Mouse (Mus musculus) testis, postnatal 14 days (tissue): Measurements from ENCODE around the gene Foxb2.
"Not testable (repeated sequence)": the region's sequence is repeated elsewhere in the genome, so short reads cannot be mapped to it uniquely, and the experiment has no call there.

Source experiments
- DNase-seq: peaks from one replicate; pipeline ENCODE4 v3.0.0; 2021; ENCODE audit warnings: low spot score

Foxb2 gene

DNA sequence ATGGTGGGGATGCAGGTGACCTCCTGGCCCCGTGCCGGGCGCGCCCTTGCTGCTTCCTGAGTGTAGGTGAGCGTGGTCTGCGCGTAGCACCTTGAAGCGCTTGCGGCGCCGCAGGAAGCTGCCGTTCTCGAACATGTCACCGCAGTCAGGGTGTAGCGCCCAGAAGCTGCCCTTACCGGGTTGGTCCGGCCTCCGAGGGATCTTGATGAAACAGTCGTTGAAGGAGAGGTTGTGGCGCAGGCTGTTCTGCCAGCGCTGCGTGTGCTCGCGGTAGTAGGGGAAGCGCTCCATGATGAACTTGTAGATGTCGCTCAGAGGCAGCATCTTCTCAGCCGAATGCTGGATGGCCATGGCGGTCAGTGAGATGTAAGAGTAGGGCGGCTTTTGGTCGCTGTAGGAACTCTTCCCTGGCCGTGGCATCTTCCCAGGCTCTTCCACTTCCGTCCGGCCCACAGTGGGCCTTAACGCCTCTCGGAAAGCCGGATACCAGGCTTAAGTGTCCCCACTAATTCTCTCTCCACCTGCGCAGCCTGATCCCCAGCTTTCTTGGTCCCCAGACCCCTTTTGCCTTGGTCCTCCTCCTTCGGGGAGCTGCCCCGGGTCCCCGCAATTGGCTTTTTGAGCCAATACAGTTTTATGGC, at the start of gene Foxb2:
Gene Foxb2, minus strand, starts transcription at position 585 of the 641 bp plus-strand sequence.
- no peak for DNase-seq

DNA sequence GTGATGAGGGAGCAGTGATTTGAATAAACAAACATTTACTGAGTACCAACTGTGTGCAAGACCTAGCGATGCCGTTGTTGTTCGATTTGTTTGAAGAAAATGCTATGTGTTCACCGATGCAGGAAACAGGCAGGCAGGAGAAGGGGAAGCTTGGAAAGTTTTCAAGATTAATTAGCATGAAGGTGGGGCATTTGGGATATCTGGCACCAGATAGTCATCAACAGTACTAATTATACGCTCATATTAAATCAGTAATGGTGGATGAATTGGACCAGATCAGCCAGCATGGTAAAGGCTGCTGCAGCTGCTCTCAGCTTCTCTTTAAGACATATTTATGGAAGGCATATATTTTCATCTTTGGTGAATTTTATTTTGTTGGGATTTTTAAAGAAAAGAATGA, 37.9 kb upstream of the Foxb2 start:
- DNase-seq: no peak

DNA sequence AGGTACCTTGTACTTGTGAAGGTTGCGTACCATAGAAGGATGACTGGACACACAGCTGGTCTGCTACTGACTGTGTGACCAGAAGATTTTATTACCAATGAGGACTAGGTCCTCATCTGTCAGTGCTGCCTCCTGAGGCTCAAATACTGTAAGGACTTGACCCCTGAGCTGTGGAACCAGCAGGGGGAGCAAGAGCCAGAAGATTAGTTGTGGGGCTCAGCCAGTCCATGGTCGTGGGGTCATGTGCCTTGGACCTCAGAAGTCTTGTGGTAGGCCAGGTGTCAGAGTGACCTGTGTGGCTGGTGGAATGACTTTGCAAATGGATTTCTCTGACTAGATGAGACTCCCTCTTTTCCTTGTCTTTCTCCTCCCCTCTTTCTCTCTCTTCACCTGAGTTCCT, 29.5 kb upstream of the Foxb2 start:
- DNase-seq: no peak

- DNase-seq: no peak
Measured at GRCm38 (mm10) chr19:16899716-16900115, 26.1 kb upstream of the Foxb2 start.

GRCm38 (mm10) chr19:16898576-16898975, 25.0 kb upstream of the Foxb2 start:
- no peak for DNase-seq

- DNase-seq: no peak
Measured at GRCm38 (mm10) chr19:16876458-16876770, 2.8 kb upstream of the Foxb2 start.

DNA sequence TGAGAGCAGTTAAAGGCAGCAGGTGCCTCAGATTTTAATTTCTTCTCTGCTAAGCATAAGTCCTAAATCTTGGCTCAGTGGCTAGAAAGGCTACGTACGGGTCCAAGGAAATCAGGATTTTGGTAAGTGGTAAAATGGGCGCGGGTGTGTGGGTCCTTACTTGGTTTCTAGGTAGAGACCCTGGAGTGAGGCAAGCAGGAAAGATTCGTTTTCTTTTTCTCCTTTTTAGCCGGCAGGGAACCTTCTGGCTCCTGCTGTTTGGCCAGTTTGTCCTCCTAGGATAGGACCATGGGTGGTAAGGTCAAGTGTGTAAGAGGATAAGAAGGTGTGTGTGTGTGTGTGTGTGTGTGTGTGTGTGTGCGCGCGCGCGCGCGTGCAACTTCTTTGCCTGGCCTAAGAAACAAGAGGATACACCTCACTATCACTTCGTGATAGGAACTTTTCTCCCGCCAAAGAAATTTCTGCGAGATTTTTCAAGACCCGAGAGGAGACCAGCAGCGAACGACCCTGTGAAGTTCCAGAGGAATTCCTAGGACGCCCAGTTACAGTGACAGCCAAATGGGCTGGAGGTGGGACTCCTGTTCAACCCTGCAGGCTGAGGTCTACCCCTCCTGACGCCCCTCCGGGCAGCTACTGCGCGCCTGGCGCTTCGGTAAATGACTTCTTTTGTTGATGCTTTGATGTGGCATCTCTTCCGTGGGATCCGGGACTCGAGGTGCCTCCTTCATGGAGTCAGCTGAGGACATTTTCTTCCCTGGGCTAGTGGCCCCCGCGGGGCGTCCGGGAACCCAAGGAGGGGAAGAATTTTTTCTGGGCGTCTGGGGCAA, 2.2 kb upstream of the Foxb2 start:
- DNase-seq: peak; percentile 4

DNA sequence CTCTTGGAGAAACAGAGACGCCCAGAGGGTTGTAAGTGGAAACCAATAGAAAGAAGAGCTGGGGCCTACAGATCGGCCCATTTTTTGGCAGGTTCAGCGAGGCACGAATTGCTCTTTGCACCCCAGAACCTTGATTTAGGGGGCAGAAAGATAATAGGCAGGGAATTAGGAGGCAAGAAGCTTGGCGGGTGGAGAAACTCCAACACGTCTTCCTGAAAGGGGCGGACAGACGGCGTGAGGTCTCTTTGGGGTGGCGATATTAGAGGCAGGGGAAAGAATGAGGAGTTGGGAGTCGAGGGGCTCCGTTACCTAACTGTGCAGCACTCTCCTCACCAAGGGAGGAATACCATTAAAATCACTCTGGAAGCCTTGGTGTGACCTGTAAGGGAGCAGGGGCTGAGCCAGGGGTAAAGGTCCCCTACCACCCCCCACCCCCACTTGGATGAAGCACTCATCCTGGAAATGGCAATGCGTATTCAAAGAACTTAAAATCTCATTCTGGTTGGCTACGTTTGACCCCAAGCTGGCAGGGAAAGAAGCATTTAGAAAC, 1.5 kb upstream of the Foxb2 start:
- no peak for DNase-seq

DNA sequence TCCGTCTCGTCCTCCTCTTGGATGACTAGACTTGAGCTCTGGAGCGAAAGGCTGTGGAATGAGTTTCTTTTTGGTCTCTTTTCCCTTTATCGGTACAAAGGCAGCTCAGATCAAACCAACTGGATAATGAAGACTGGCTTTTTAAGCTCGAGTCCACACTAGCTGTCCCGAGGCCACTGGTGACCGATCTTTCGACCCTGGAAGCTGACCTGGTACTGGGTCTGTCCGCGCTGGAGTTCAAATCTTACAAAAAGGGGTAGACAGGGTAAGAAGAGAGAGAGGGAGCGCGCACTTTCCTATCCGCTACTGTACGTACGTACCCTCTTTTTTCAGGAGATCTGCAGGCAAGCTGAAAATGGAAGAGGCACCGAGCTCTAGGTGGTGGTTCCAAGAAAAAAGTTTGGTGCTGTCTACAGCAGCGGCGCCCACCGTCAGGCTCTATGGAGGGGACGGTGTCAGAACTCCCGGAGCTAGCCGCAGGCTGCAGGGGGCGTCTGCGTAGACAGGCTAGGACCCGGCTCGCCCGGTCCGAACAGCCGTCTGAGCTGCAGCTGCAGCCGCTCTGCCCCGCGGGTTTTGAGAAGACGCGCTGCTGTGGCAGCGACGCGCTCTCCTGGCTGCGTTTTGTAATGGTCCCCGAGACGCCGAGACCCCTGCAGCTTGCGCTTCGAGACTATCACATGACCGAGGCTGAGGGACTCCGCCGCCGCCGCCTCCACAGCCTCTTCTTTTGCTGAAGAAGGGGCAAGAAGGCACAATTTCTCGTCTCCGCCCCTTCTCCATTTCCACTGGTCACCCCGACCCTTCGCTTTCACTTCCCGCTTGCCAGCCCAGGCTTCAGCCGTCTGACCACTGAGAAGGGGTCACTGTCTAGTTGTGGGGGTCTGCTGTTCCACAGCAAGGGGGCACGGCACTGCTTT, 597 bp upstream of the Foxb2 start:
- DNase-seq: peak; percentile 20

GRCm38 (mm10) chr19:16872331-16873180, 1.0 kb downstream of the Foxb2 start:
- peak; percentile 24 for DNase-seq

GRCm38 (mm10) chr19:16871192-16871760, 2.3 kb downstream of the Foxb2 start:
- peak; percentile 8 for DNase-seq

DNA sequence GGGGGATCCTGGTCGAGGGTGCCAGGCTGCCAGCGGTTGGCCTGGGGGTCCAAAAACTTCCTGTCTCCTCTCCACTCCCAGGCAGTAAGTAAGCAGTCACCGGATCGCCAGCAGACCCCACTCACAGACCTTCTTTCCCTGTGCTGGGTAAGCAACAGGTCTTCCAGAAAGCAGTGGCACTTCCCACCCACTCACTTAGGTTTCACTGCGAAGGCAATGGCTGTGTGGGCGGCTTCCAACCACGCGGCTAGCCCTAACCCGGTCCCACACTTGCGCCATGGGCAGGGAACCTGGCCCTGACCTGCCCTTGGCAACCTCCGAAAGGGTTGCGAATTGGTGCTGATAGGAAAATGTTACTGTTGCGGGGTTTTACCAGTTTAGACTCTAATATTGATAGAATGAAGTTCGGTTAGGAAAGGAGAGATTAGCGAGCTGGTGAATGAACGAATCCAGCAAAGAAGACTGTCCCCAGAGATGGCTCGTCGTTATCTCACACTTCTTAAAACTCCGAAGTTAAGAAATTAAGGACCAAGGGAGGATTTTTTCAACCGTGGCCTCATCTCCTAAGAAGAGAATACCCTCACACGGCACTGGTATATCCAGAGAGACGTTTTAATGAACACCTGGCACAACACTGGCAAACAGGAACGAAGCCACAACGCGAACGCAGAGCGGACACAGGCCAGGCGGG, 3.0 kb downstream of the Foxb2 start:
- peak; percentile 5 for DNase-seq

DNA sequence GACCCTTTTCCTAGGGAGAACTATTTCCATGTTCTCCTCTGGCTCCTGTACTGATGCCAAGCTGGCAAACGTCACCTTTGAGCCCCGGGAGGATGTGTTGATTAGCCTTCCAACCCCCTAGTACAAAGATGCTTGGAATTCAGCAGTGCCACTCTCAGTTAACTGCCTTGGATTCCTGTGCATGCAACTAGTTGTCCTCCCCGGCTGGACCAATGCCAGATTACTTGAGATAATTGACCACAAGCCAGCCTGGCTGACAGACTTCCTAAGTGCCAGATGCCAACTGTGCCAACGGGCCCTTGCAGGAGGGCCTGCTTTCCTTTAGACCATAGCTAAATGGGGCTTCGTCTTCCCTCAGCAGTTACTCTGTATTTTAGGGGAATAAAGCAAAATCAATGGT, 5.1 kb downstream of the Foxb2 start:
- no peak for DNase-seq

- DNase-seq: no peak
Measured at GRCm38 (mm10) chr19:16858646-16859045, 15.0 kb downstream of the Foxb2 start.

GRCm38 (mm10) chr19:16856752-16857151, 16.9 kb downstream of the Foxb2 start:
- DNase-seq: no peak

GRCm38 (mm10) chr19:16844091-16844490, 29.5 kb downstream of the Foxb2 start:
- DNase-seq: not testable (repeated sequence)

GRCm38 (mm10) chr19:16841516-16842249, 31.9 kb downstream of the Foxb2 start:
- DNase-seq: no peak

DNA sequence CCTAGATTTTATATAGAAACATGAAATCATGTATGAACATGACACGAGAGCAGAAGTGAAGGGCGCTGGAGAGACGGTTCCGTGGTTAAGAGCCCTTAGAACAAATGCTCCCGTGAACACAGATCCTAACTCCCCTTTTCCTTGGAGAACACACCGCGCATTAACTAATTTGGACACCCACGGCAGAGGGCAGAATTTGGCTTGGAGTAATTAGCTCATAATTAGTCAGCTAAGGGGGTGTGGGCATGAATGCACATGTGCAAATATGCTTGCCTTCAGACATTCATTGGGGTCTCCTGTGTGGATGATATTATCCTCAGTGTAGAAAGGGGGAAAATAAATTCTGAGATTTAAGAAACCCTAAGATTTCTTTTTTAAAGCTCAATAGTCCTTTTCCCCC, 32.6 kb downstream of the Foxb2 start:
- DNase-seq: no peak

- no peak for DNase-seq
Measured at GRCm38 (mm10) chr19:16827657-16828056, 45.9 kb downstream of the Foxb2 start.

- no peak for DNase-seq
Measured at GRCm38 (mm10) chr19:16825228-16825627, 48.4 kb downstream of the Foxb2 start.
